Mouse (Mus musculus) forebrain, embryonic 14.5 days (tissue): ENCODE measurements around the gene Ptprq. TPM values are rescaled to one million over a fixed set of nuclear protein-coding genes. Genes with fewer than 3 reads are reported as not detected.

Experiments
- ATAC-seq: fragments of 200-750 bp; cut with Nextera tagmentation; 2 replicates; pipeline ENCODE4 v1.8.0; 2017; ENCODE audit warnings: mild to moderate bottlenecking, moderate library complexity
- DNase-seq: peaks from one replicate; pipeline ENCODE4 v3.0.0-alpha.2; 2015; ENCODE audit warnings: low spot score
- H3K27ac ChIP-seq: fragments of 300-500 bp; sonication (generic); 2 replicates; pipeline ENCODE4 v1.5.1; 2014; ENCODE audit warnings: low read depth, mild to moderate bottlenecking, control low read depth, low read length, moderate library complexity
- H3K27me3 ChIP-seq: fragments of 300-500 bp; sonication (generic); replicated peaks from 2 replicates; pipeline ENCODE4 v1.6.1; 2014; ENCODE audit warnings: low read length, control low read depth, mixed read lengths; ENCODE audit not compliant: control insufficient read depth, insufficient read depth
- H3K36me3 ChIP-seq: fragments of 300-500 bp; sonication (generic); 2 replicates; pipeline ENCODE4 v1.6.1; 2014; ENCODE audit warnings: low read length, control low read depth; ENCODE audit not compliant: control insufficient read depth, insufficient read depth
- H3K4me1 ChIP-seq: fragments of 300-500 bp; sonication (generic); 2 replicates; pipeline ENCODE4 v1.6.1; 2014; ENCODE audit warnings: antibody characterized with exemption, low read length, control low read depth; ENCODE audit not compliant: control insufficient read depth, insufficient read depth
- H3K4me2 ChIP-seq: fragments of 300-500 bp; sonication (generic); 2 replicates; pipeline ENCODE4 v1.6.1; 2014; ENCODE audit warnings: mild to moderate bottlenecking, control low read depth, low read length
- H3K4me3 ChIP-seq: fragments of 300-500 bp; sonication (generic); 2 replicates; pipeline ENCODE4 v1.5.1; 2014; ENCODE audit warnings: low read depth, low read length, control low read depth
- H3K9ac ChIP-seq: fragments of 300-500 bp; sonication (generic); 2 replicates; pipeline ENCODE4 v1.6.1; 2014; ENCODE audit warnings: mild to moderate bottlenecking, low read length, control low read depth, moderate library complexity
- H3K9me3 ChIP-seq: fragments of 300-500 bp; sonication (generic); replicated peaks from 2 replicates; pipeline ENCODE4 v1.6.1; 2016; ENCODE audit warnings: low read length, control low read depth, mixed read lengths; ENCODE audit not compliant: control insufficient read depth
- WGBS: fragments of 180-500 bp; shearing (Covaris S2); extraction: QIAGEN DNeasy Blood & Tissue Kit; methylation state at CpG from one replicate; pipeline ENCODE4 v1.1.7; 2014; 5-methylcytosine and 5-hydroxymethylcytosine counted together
- polyA plus RNA-seq: library from polyadenylated mRNA; unstranded; fragments of >200 nt; fragmentation: Nextera tagmentation; extraction: Ambion mirVana; gene quantifications from 2 replicates; pipeline ENCODE4 v1.2.1, GENCODE M21; 2014

Gene Ptprq
- polyA plus RNA-seq, 1 experiment from 2014 or later = 0.04 TPM

GRCm38 (mm10) chr10:107514735-107515134 lies 205.1 kb downstream of the Ptprq start:
- Histone ChIP-seq H3K27ac (no peak overlapping the region), H3K27me3 (no peaks in the 10 kb centered on the region), H3K4me1 (no peaks in the 10 kb centered on the region), H3K9me3 (no peaks in the 10 kb centered on the region), H3K36me3 (no peaks in the 10 kb centered on the region), H3K9ac (no peak overlapping the region), H3K4me2 (no peak overlapping the region), H3K4me3 (no peak overlapping the region)
- ATAC-seq = no peak
- WGBS = 71% methylated on average over 7 of the region's 7 CpGs
- DNase-seq = no peak

GRCm38 (mm10) chr10:107506397-107506796 lies 213.5 kb downstream of the Ptprq start:
- no peak overlapping the region for H3K4me3 ChIP-seq
- H3K27ac ChIP-seq = no peak overlapping the region
- H3K9me3 ChIP-seq = no peaks in the 10 kb centered on the region
- ATAC-seq (no peak), DNase-seq (no peak)
- no peaks in the 10 kb centered on the region for H3K36me3 ChIP-seq
- no peak overlapping the region for H3K9ac ChIP-seq
- no peak overlapping the region for H3K4me2 ChIP-seq
- no peaks in the 10 kb centered on the region for H3K27me3 ChIP-seq
- WGBS = 89% methylated on average over 2 of the region's 2 CpGs
- no peaks in the 10 kb centered on the region for H3K4me1 ChIP-seq

DNA sequence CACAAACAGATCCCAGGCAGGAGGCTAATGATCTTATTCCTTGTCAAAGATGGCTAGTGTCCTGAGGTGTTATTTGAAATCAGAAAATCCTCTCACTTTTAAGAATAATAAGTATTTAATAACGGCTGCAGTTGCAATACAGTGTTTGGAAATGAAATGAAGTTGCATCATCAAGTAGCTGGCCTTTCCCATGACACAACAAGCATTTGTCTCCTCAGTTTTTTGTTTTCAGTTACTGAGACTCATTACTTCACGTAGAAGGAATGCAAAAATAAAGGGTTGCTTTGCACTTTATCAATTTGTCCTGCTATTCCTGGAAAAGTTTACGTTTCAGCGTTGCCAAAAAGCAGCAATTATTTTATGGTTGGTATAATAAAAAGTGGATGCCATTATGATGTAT lies 216.4 kb downstream of the Ptprq start:
- ATAC-seq = no peak
- 62% methylated on average over 4 of the region's 4 CpGs for WGBS

GRCm38 (mm10) chr10:107502193-107502592 lies 217.7 kb downstream of the Ptprq start:
- Histone ChIP-seq H3K9ac (no peak overlapping the region), H3K4me2 (no peak overlapping the region), H3K4me1 (no peaks in the 10 kb centered on the region), H3K27me3 (no peaks in the 10 kb centered on the region), H3K4me3 (no peak overlapping the region), H3K27ac (no peak overlapping the region), H3K9me3 (no peaks in the 10 kb centered on the region), H3K36me3 (no peaks in the 10 kb centered on the region)
- ATAC-seq (no peak), DNase-seq (no peak)
- 93% methylated on average over 7 of the region's 7 CpGs for WGBS

More for the DNA sequence above, 216.4 kb downstream of the Ptprq start:
- H3K4me1 ChIP-seq = no peaks in the 10 kb centered on the region
- H3K4me2 ChIP-seq = no peak overlapping the region
- H3K4me3 ChIP-seq = no peak overlapping the region
- DNase-seq = no peak
- no peaks in the 10 kb centered on the region for H3K9me3 ChIP-seq
- no peak overlapping the region for H3K27ac ChIP-seq
- no peaks in the 10 kb centered on the region for H3K27me3 ChIP-seq
- H3K36me3 ChIP-seq = no peaks in the 10 kb centered on the region
- no peak overlapping the region for H3K9ac ChIP-seq

GRCm38 (mm10) chr10:107499656-107500055 lies 220.2 kb downstream of the Ptprq start:
- ATAC-seq = no peak
- no peaks in the 10 kb centered on the region for H3K9me3 ChIP-seq
- 94% methylated on average over 7 of the region's 7 CpGs for WGBS
- H3K36me3 ChIP-seq = no peaks in the 10 kb centered on the region
- no peak overlapping the region for H3K27ac ChIP-seq
- no peak for DNase-seq
- no peak overlapping the region for H3K9ac ChIP-seq
- H3K4me3 ChIP-seq = no peak overlapping the region
- H3K4me1 ChIP-seq = no peaks in the 10 kb centered on the region
- no peaks in the 10 kb centered on the region for H3K27me3 ChIP-seq
- no peak overlapping the region for H3K4me2 ChIP-seq

- Histone ChIP-seq H3K4me2 (no peak overlapping the region), H3K9ac (no peak overlapping the region), H3K36me3 (no peaks in the 10 kb centered on the region), H3K27ac (no peak overlapping the region), H3K27me3 (no peaks in the 10 kb centered on the region), H3K9me3 (no peaks in the 10 kb centered on the region), H3K4me1 (no peaks in the 10 kb centered on the region), H3K4me3 (no peak overlapping the region)
- ATAC-seq = no peak
- no peak for DNase-seq
- 93% methylated on average over 1 of the region's 1 CpGs for WGBS
Measured at GRCm38 (mm10) chr10:107496402-107496801, 223.4 kb downstream of the Ptprq start.

DNA sequence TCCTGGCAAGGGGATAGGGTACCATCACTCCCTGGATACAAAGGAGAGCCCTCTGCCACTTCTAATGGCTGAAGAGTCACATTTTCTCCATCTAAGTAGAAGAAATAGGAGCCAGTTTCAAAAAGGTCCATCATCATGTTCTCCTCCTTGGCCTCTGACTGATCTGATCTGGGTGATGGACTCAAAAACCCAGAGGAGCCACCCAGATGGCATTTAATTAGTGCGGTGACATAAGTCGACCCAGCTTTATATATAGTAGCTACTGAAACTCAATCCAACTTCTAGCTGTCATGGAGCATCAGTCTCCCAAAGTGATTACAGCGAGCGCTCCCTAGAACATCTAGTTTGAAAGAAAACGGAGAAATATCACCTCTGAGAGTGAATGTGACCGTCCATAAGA lies 225.3 kb downstream of the Ptprq start, which contains the start of gene Myf6:
TSS of gene Myf6 (minus strand) at position 170 of the 400 bp plus-strand sequence.
- H3K4me1 ChIP-seq = no peaks in the 10 kb centered on the region
- no peaks in the 10 kb centered on the region for H3K36me3 ChIP-seq
- H3K4me2 ChIP-seq = peak within 1 kb of the TSS; percentile 53
- H3K27ac ChIP-seq = no peak within 1 kb of the TSS
- WGBS = 92% methylated on average over 6 of the region's 6 CpGs
- DNase-seq = no peak
- H3K4me3 ChIP-seq = peak within 1 kb of the TSS; percentile 27
- peak within 1 kb of the TSS; percentile 55; the same call in 1 of the 2 replicates for H3K9ac ChIP-seq
- no peak for ATAC-seq
- no peaks in the 10 kb centered on the region for H3K9me3 ChIP-seq
- H3K27me3 ChIP-seq = no peaks in the 10 kb centered on the region

- DNase-seq = no peak
- no peaks in the 10 kb centered on the region for H3K36me3 ChIP-seq
- H3K4me1 ChIP-seq = no peaks in the 10 kb centered on the region
- H3K4me2 ChIP-seq = peak overlapping the region; percentile 53
- H3K4me3 ChIP-seq = peak overlapping the region; percentile 27
- peak; percentile 81 for ATAC-seq
- no peak overlapping the region for H3K27ac ChIP-seq
- H3K27me3 ChIP-seq = no peaks in the 10 kb centered on the region
- H3K9ac ChIP-seq = peak overlapping the region; percentile 55
- WGBS = 48% methylated on average over 20 of the region's 20 CpGs
- H3K9me3 ChIP-seq = no peaks in the 10 kb centered on the region
Measured at GRCm38 (mm10) chr10:107493580-107494474, 226.0 kb downstream of the Ptprq start.
